Mouse (Mus musculus) lung, postnatal 14 days (tissue): ENCODE measurements around the gene Vmac.
A peak's percentile ranks its signal among the peaks of the same experiment; 100 is the strongest.

Source experiments
- DNase-seq: peaks from one replicate; pipeline ENCODE4 v3.0.0; 2021

Gene Vmac

GRCm38 (mm10) chr17:56683546-56684140 is 34.2 kb downstream of the Vmac start:
- DNase-seq: no peak

DNA sequence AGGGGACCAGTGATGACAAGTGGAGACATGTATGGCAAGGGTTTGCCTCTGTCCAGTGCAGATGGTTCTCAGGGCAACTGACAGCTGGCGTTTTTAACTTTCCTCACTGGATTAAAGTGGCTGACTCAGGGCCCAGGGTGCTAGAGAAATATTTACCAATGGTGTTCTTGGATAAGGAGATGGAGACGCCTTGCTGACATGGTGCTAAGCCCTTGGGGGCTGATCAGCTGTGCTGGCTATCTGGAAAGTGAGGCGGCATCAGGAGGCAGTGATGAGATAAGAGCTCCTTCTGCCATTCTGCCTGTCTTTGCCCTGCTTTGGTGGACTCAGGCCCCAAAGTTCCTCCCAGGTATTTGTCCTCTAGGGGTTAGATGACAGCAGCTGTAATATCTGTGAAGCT is 34.9 kb downstream of the Vmac start:
- no peak for DNase-seq

- no peak for DNase-seq
Observed at GRCm38 (mm10) chr17:56681791-56682190, 36.0 kb downstream of the Vmac start.

GRCm38 (mm10) chr17:56673647-56674416 is 44.0 kb downstream of the Vmac start:
- peak; percentile 8 for DNase-seq

- DNase-seq: peak; percentile 99
Observed at GRCm38 (mm10) chr17:56672941-56673646, 44.7 kb downstream of the Vmac start, which contains the start of gene Ranbp3. Ranbp3 (plus strand) TSS chr17:56673294.

DNA sequence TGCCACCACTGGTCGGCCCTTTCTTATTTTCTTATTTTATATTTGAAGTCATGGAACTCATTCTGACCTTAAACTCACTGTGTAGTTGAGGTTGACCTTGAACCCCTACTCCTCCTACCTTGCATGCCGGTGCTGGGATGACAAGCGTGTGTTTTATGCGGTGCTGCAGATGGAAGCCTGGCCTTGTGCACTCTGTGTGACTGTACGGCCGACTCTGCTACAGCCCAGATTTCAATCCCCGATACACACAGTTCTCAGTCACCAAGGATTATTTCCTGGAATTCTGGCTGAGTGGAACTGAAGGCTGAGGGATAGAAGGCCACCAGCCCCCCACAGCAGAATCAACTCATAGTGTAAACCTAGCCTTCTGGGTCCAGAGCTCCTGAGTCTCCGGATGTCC is 48.1 kb downstream of the Vmac start:
- DNase-seq: no peak

- DNase-seq: peak; percentile 89
Observed at GRCm38 (mm10) chr17:56668384-56669144, 49.3 kb downstream of the Vmac start.

DNA sequence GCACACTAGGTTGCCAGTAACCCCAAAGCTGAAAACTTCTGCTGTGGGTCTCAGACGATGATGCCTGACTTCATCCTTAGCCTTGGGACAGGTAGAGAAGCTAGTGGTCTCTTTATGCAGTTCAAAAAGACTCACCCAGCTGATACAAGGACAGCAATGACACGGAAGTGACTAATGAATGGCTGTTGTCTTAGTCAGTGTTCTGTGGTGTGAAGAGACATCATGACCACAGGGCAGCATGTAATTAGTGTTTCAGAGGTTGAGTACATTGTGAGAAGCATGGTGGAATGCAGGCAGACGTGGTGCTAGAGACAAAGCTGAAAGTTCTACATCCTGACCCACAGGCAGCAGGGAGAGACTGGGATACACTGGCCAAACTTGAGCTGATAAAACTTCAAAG is 50.2 kb downstream of the Vmac start:
- DNase-seq: no peak

- no peak for DNase-seq
Observed at GRCm38 (mm10) chr17:56666384-56666783, 51.4 kb downstream of the Vmac start.

DNA sequence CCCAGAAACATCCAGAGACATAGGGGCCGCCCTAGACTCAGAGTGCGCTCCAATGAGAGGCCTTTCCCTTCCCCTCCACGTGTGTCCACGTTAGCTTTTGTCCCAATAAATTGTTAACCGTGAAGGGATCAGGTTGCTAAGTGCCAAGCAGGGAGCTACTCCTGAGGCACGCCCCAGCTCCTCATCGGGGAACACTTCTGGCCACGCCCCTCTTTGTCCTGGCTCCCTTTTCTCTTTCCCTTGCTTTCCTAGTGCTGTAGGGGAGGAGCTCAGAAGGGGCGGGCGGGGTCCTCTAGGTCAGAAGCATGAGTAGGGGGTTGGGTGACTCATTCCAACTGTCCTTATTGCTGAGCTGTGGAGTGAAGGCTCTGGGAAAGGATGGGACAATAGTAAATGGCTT is 53.5 kb downstream of the Vmac start:
- no peak for DNase-seq
